Mouse (Mus musculus) layer of hippocampus, postnatal 14 days (tissue): ENCODE results near the gene Dnlz. TPM values are rescaled to one million over a fixed set of nuclear protein-coding genes. Genes with fewer than 3 reads are reported as not detected.

ENCODE experiments used
- DNase-seq, 2 experiments: peaks; one replicate each; pipeline ENCODE4 v3.0.0; 2021 to 2022; ENCODE audit warnings: low spot score in 2 of 2, mixed read lengths in 1 of 2
- total RNA-seq, 2 experiments: library from RNA; stranded (reverse); gene quantifications; 2 replicates each; pipeline ENCODE4 v1.2.3; 2021

Gene Dnlz
- total RNA-seq, 2 experiments from 2014 or later = 25.9 TPM

GRCm38 (mm10) chr2:26358667-26359320 is 6.9 kb upstream of the Dnlz start:
- no peak for DNase-seq

GRCm38 (mm10) chr2:26357484-26357883 is 5.6 kb upstream of the Dnlz start:
- DNase-seq = no peak

- DNase-seq = no peak
These were observed 4.8 kb upstream of the Dnlz start for GRCm38 (mm10) chr2:26356678-26357077.

- no peak for DNase-seq
These were observed 4.3 kb upstream of the Dnlz start for GRCm38 (mm10) chr2:26356231-26356630.

- DNase-seq = no peak
These were observed 2.5 kb upstream of the Dnlz start for GRCm38 (mm10) chr2:26354401-26354800.

- peak in 1 of 2 experiments; percentile 54 for DNase-seq
These were observed 1.4 kb upstream of the Dnlz start for GRCm38 (mm10) chr2:26353066-26353980.

GRCm38 (mm10) chr2:26352291-26352910 is 491 bp upstream of the Dnlz start:
- no peak for DNase-seq

GRCm38 (mm10) chr2:26348241-26348640 is 3.7 kb downstream of the Dnlz start:
- no peak for DNase-seq

- DNase-seq = no peak
These were observed 9.1 kb downstream of the Dnlz start for GRCm38 (mm10) chr2:26342609-26343490.

- DNase-seq = peak; percentile 38 to 42
These were observed 9.9 kb downstream of the Dnlz start for GRCm38 (mm10) chr2:26342044-26342443.

GRCm38 (mm10) chr2:26341510-26341981 is 10.4 kb downstream of the Dnlz start:
- no peak for DNase-seq

GRCm38 (mm10) chr2:26339204-26339551 is 12.7 kb downstream of the Dnlz start:
- DNase-seq = no peak

GRCm38 (mm10) chr2:26338302-26339203 is 13.4 kb downstream of the Dnlz start:
- no peak for DNase-seq

GRCm38 (mm10) chr2:26330702-26331101 is 21.2 kb downstream of the Dnlz start:
- peak in 1 of 2 experiments; percentile 39 for DNase-seq

- DNase-seq = peak in 1 of 2 experiments; percentile 50
These were observed 21.8 kb downstream of the Dnlz start for GRCm38 (mm10) chr2:26330056-26330468.

GRCm38 (mm10) chr2:26329402-26329801 is 22.5 kb downstream of the Dnlz start:
- peak in 1 of 2 experiments; percentile 69 for DNase-seq

- DNase-seq = no peak
These were observed 24.1 kb downstream of the Dnlz start for GRCm38 (mm10) chr2:26327852-26328251.

- DNase-seq = no peak
These were observed 26.3 kb downstream of the Dnlz start for GRCm38 (mm10) chr2:26325386-26326181.

GRCm38 (mm10) chr2:26324917-26325316 is 27.0 kb downstream of the Dnlz start:
- peak in 1 of 2 experiments; percentile 58 for DNase-seq
